Mouse (Mus musculus) brain, embryonic 14.5 days (tissue): ENCODE data around the gene 9230102O04Rik.

ENCODE experiments used
- CTCF ChIP-seq: fragments of 200-500 bp; IDR thresholded peaks from 2 replicates; pipeline ENCODE4 v1.5.1; 2012; ENCODE audit warnings: inconsistent platforms, mild to moderate bottlenecking, moderate library complexity, borderline replicate concordance; ENCODE audit not compliant: insufficient read depth, insufficient read length; ENCODE audit errors: extremely low read depth
- POLR2A ChIP-seq: fragments of 200-500 bp; IDR thresholded peaks from 2 replicates; pipeline ENCODE4 v1.6.1; 2012; ENCODE audit warnings: mild to moderate bottlenecking, inconsistent platforms, borderline replicate concordance; ENCODE audit not compliant: poor library complexity, insufficient read depth, insufficient read length, severe bottlenecking; ENCODE audit errors: extremely low read depth

GRCm38 (mm10) chr2:9926194-9926904, 37.0 kb upstream of the 9230102O04Rik start:
- TF ChIP-seq POLR2A (no peak), CTCF (no peak)
